Mouse (Mus musculus) layer of hippocampus, adult 8-10 months (tissue): Measurements from ENCODE around the gene Dagla. TPM values are rescaled to one million over a fixed set of nuclear protein-coding genes. Genes with fewer than 3 reads are reported as not detected.

Experiments
- DNase-seq, 2 experiments: peaks; one replicate each; pipeline ENCODE4 v3.0.0; 2022; ENCODE audit warnings: low spot score in 2 of 2
- total RNA-seq, 4 experiments: library from RNA; stranded (reverse); gene quantifications; 2 replicates each; pipeline ENCODE4 v1.2.4; 2022

Dagla gene
- 100 to 1,000 TPM in 3 of 4 experiments, 10 to 100 TPM in 1; 94.1 to 109 (median 104) TPM for total RNA-seq

- DNase-seq, result peak in 1 of 2 experiments; percentile 78
Observed at GRCm38 (mm10) chr19:10304810-10305544, at the start of gene Dagla. Dagla (minus strand) TSS chr19:10304877.

GRCm38 (mm10) chr19:10352218-10352617 is 47.5 kb upstream of the Dagla start:
- DNase-seq, result no peak

GRCm38 (mm10) chr19:10347628-10348273 is 43.1 kb upstream of the Dagla start:
- DNase-seq, result no peak

GRCm38 (mm10) chr19:10345696-10346095 is 41.0 kb upstream of the Dagla start:
- no peak for DNase-seq

- no peak for DNase-seq
Observed at GRCm38 (mm10) chr19:10343866-10344265, 39.2 kb upstream of the Dagla start.

- peak; percentile 75 to 82 for DNase-seq
Observed at GRCm38 (mm10) chr19:10341817-10342439, 37.3 kb upstream of the Dagla start.

- peak; percentile 49 to 62 for DNase-seq
Observed at GRCm38 (mm10) chr19:10341152-10341551, 36.5 kb upstream of the Dagla start.

GRCm38 (mm10) chr19:10340661-10341060 is 36.0 kb upstream of the Dagla start:
- no peak for DNase-seq

GRCm38 (mm10) chr19:10339271-10339670 is 34.6 kb upstream of the Dagla start:
- no peak for DNase-seq

GRCm38 (mm10) chr19:10338724-10339123 is 34.0 kb upstream of the Dagla start:
- DNase-seq, result no peak

GRCm38 (mm10) chr19:10334467-10334866 is 29.8 kb upstream of the Dagla start:
- no peak for DNase-seq

GRCm38 (mm10) chr19:10333545-10334252 is 29.0 kb upstream of the Dagla start:
- peak; percentile 50 to 78 for DNase-seq

GRCm38 (mm10) chr19:10331706-10332105 is 27.0 kb upstream of the Dagla start:
- no peak for DNase-seq

- no peak for DNase-seq
Observed at GRCm38 (mm10) chr19:10329033-10329432, 24.4 kb upstream of the Dagla start.

GRCm38 (mm10) chr19:10326609-10327008 is 21.9 kb upstream of the Dagla start:
- no peak for DNase-seq

- no peak for DNase-seq
Observed at GRCm38 (mm10) chr19:10323860-10324259, 19.2 kb upstream of the Dagla start.

GRCm38 (mm10) chr19:10323362-10323837 is 18.7 kb upstream of the Dagla start:
- DNase-seq, result no peak

GRCm38 (mm10) chr19:10317795-10318194 is 13.1 kb upstream of the Dagla start:
- DNase-seq, result no peak

GRCm38 (mm10) chr19:10317358-10317757 is 12.7 kb upstream of the Dagla start:
- DNase-seq, result no peak

GRCm38 (mm10) chr19:10316956-10317355 is 12.3 kb upstream of the Dagla start:
- no peak for DNase-seq

- DNase-seq, result no peak
Observed at GRCm38 (mm10) chr19:10312072-10312471, 7.4 kb upstream of the Dagla start.

- no peak for DNase-seq
Observed at GRCm38 (mm10) chr19:10308990-10309389, 4.3 kb upstream of the Dagla start.
